Mouse (Mus musculus) neural tube, embryonic 11.5 days (tissue): ENCODE measurements at regions not wholly inside any gene's neighbourhood (a gene's known extent, or its start where the extent isn't known, plus 50 kb on each side); places are given as distances from the start of the nearest gene placed in this dataset.
A peak's percentile ranks its signal among the peaks of the same experiment; 100 is the strongest.

Source experiments
- ATAC-seq: fragments of 200-750 bp; cut with Nextera tagmentation; 2 replicates; pipeline ENCODE4 v1.8.0; 2017; ENCODE audit warnings: moderate number of reproducible peaks, mild to moderate bottlenecking, moderate TSS enrichment, moderate library complexity; ENCODE audit not compliant: insufficient read depth, low FRiP score, low TSS enrichment
- DNase-seq: peaks from one replicate; pipeline ENCODE4 v3.0.0-alpha.2; 2015; ENCODE audit warnings: low spot score
- H3K27ac ChIP-seq: fragments of 300-500 bp; sonication (generic); 2 replicates; pipeline ENCODE4 v1.5.1; 2014; ENCODE audit warnings: low read depth, mild to moderate bottlenecking, low read length
- H3K27me3 ChIP-seq: fragments of 300-500 bp; sonication (generic); 2 replicates; pipeline ENCODE4 v1.6.1; 2014; ENCODE audit warnings: mild to moderate bottlenecking, low read length, mixed read lengths; ENCODE audit not compliant: control insufficient read depth, insufficient read depth
- H3K36me3 ChIP-seq: fragments of 300-500 bp; sonication (generic); 2 replicates; pipeline ENCODE4 v1.6.1; 2014; ENCODE audit warnings: mild to moderate bottlenecking, low read length, moderate library complexity, mixed read lengths; ENCODE audit not compliant: control insufficient read depth, insufficient read depth
- H3K4me1 ChIP-seq: fragments of 300-500 bp; sonication (generic); 2 replicates; pipeline ENCODE4 v1.6.1; 2014; ENCODE audit warnings: low read length, mixed read lengths; ENCODE audit not compliant: control insufficient read depth, insufficient read depth
- H3K4me2 ChIP-seq: fragments of 300-500 bp; sonication (generic); 2 replicates; pipeline ENCODE4 v1.6.1; 2014; ENCODE audit warnings: low read depth, mild to moderate bottlenecking, moderate library complexity
- H3K4me3 ChIP-seq: fragments of 300-500 bp; sonication (generic); 2 replicates; pipeline ENCODE4 v1.5.1; 2014; ENCODE audit warnings: low read depth, low read length
- H3K9ac ChIP-seq: fragments of 300-500 bp; sonication (generic); 2 replicates; pipeline ENCODE4 v1.6.1; 2014; ENCODE audit warnings: mild to moderate bottlenecking, low read length
- H3K9me3 ChIP-seq: fragments of 300-500 bp; sonication (generic); 2 replicates; pipeline ENCODE4 v1.6.1; 2016; ENCODE audit warnings: low read length; ENCODE audit not compliant: control insufficient read depth
- WGBS: fragments of 180-500 bp; shearing (Covaris S2); extraction: QIAGEN DNeasy Blood & Tissue Kit; methylation state at CpG from one replicate; pipeline ENCODE4 v1.1.7; 2014; 5-methylcytosine and 5-hydroxymethylcytosine counted together

- no peak overlapping the region for H3K27ac ChIP-seq
- no peaks in the 10 kb centered on the region for H3K9me3 ChIP-seq
- no peak for DNase-seq
- no peak overlapping the region for H3K9ac ChIP-seq
- H3K27me3 ChIP-seq = no peaks in the 10 kb centered on the region
- no peaks in the 10 kb centered on the region for H3K36me3 ChIP-seq
- H3K4me1 ChIP-seq = no peaks in the 10 kb centered on the region
- WGBS = 89% methylated on average over 11 of the region's 11 CpGs
- H3K4me3 ChIP-seq = no peak overlapping the region
- no peak for ATAC-seq
- H3K4me2 ChIP-seq = no peak overlapping the region
These were observed 271.2 kb upstream of the Arrdc3 start for GRCm38 (mm10) chr13:80611937-80612336.

GRCm38 (mm10) chr13:80613167-80613883 lies 269.9 kb upstream of the Arrdc3 start:
- no peak for ATAC-seq
- Histone ChIP-seq H3K4me1 (no peaks in the 10 kb centered on the region), H3K27me3 (no peaks in the 10 kb centered on the region), H3K36me3 (no peaks in the 10 kb centered on the region), H3K4me2 (no peak overlapping the region), H3K27ac (no peak overlapping the region), H3K9ac (no peak overlapping the region), H3K9me3 (no peaks in the 10 kb centered on the region), H3K4me3 (no peak overlapping the region)
- DNase-seq = no peak
- WGBS = 83% methylated on average over 9 of the region's 9 CpGs

- H3K4me2 ChIP-seq = no peak overlapping the region
- H3K4me3 ChIP-seq = no peak overlapping the region
- no peaks in the 10 kb centered on the region for H3K9me3 ChIP-seq
- ATAC-seq (no peak), DNase-seq (no peak)
- no peaks in the 10 kb centered on the region for H3K4me1 ChIP-seq
- no peak overlapping the region for H3K9ac ChIP-seq
- no peaks in the 10 kb centered on the region for H3K27me3 ChIP-seq
- H3K27ac ChIP-seq = no peak overlapping the region
- H3K36me3 ChIP-seq = no peaks in the 10 kb centered on the region
- WGBS = 61% methylated on average over 1 of the region's 1 CpGs
These were observed 269.3 kb upstream of the Arrdc3 start for GRCm38 (mm10) chr13:80613884-80614247.

GRCm38 (mm10) chr13:80614971-80615370 lies 268.2 kb upstream of the Arrdc3 start:
- Histone ChIP-seq H3K27me3 (no peaks in the 10 kb centered on the region), H3K9ac (no peak overlapping the region), H3K4me2 (no peak overlapping the region), H3K9me3 (no peaks in the 10 kb centered on the region), H3K36me3 (no peaks in the 10 kb centered on the region), H3K4me3 (no peak overlapping the region), H3K4me1 (no peaks in the 10 kb centered on the region), H3K27ac (no peak overlapping the region)
- 67% methylated on average over 5 of the region's 5 CpGs for WGBS
- DNase-seq = no peak
- no peak for ATAC-seq

- H3K27ac ChIP-seq = no peak overlapping the region
- H3K9ac ChIP-seq = no peak overlapping the region
- WGBS = 44% methylated on average over 2 of the region's 2 CpGs
- no peaks in the 10 kb centered on the region for H3K27me3 ChIP-seq
- H3K9me3 ChIP-seq = no peaks in the 10 kb centered on the region
- H3K4me1 ChIP-seq = no peaks in the 10 kb centered on the region
- no peak overlapping the region for H3K4me3 ChIP-seq
- H3K36me3 ChIP-seq = no peaks in the 10 kb centered on the region
- H3K4me2 ChIP-seq = no peak overlapping the region
- DNase-seq (no peak), ATAC-seq (peak; percentile 50; the same call in 1 of the 2 replicates)
These were observed 260.2 kb upstream of the Arrdc3 start for GRCm38 (mm10) chr13:80623005-80623404.

- ATAC-seq = no peak
- WGBS = 70% methylated on average over 2 of the region's 2 CpGs
These were observed 241.8 kb upstream of the Arrdc3 start for GRCm38 (mm10) chr13:80641334-80641733.

GRCm38 (mm10) chr13:80647578-80647977 lies 235.6 kb upstream of the Arrdc3 start:
- Histone ChIP-seq H3K4me2 (no peak overlapping the region), H3K27ac (no peak overlapping the region), H3K36me3 (no peaks in the 10 kb centered on the region), H3K4me1 (no peaks in the 10 kb centered on the region; the same call in 1 of the 2 replicates), H3K9me3 (no peaks in the 10 kb centered on the region), H3K27me3 (no peaks in the 10 kb centered on the region), H3K4me3 (no peak overlapping the region), H3K9ac (no peak overlapping the region)
- WGBS = 9% methylated on average over 4 of the region's 4 CpGs
- ATAC-seq (peak; percentile 83), DNase-seq (peak; percentile 34)

More at GRCm38 (mm10) chr13:80641334-80641733, 241.8 kb upstream of the Arrdc3 start:
- Histone ChIP-seq H3K4me1 (no peaks in the 10 kb centered on the region), H3K9ac (no peak overlapping the region), H3K27me3 (no peaks in the 10 kb centered on the region), H3K4me2 (no peak overlapping the region), H3K4me3 (no peak overlapping the region), H3K36me3 (no peaks in the 10 kb centered on the region), H3K27ac (no peak overlapping the region), H3K9me3 (no peaks in the 10 kb centered on the region)
- no peak for DNase-seq

GRCm38 (mm10) chr13:80652967-80653539 lies 230.1 kb upstream of the Arrdc3 start:
- DNase-seq = no peak
- Histone ChIP-seq H3K9ac (no peak overlapping the region), H3K4me1 (no peaks in the 10 kb centered on the region), H3K9me3 (no peaks in the 10 kb centered on the region), H3K4me2 (no peak overlapping the region), H3K27me3 (no peaks in the 10 kb centered on the region), H3K4me3 (no peak overlapping the region), H3K27ac (no peak overlapping the region), H3K36me3 (no peaks in the 10 kb centered on the region)
- 55% methylated on average over 8 of the region's 8 CpGs for WGBS
- peak; percentile 38; the same call in 1 of the 2 replicates for ATAC-seq

GRCm38 (mm10) chr13:80666186-80666713 lies 216.9 kb upstream of the Arrdc3 start:
- 38% methylated on average over 3 of the region's 3 CpGs for WGBS

More at GRCm38 (mm10) chr13:80666186-80666713, 216.9 kb upstream of the Arrdc3 start:
- Histone ChIP-seq H3K9me3 (no peaks in the 10 kb centered on the region), H3K4me2 (no peak overlapping the region), H3K4me3 (no peak overlapping the region), H3K4me1 (no peaks in the 10 kb centered on the region), H3K27me3 (no peaks in the 10 kb centered on the region), H3K36me3 (no peaks in the 10 kb centered on the region), H3K27ac (no peak overlapping the region), H3K9ac (no peak overlapping the region)
- DNase-seq (no peak), ATAC-seq (peak; percentile 45; the same call in 1 of the 2 replicates)
